Mouse (Mus musculus) gastrocnemius, postnatal 10 days (tissue): ENCODE data around the gene Map7d2. TPM values are rescaled to one million over a fixed set of nuclear protein-coding genes. Genes with fewer than 3 reads are reported as not detected.
"Not testable (repeated sequence)": the region's sequence is repeated elsewhere in the genome, so short reads cannot be mapped to it uniquely, and the experiment has no call there.

Source experiments
- DNase-seq: peaks from one replicate; pipeline ENCODE4 v3.0.0; 2021; ENCODE audit warnings: mixed read lengths
- long read RNA-seq, 2 experiments: library from polyadenylated mRNA; stranded (forward); transcript quantifications; one replicate each; pipeline ENCODE4 v2.0.0; 2021
- total RNA-seq, 2 experiments: library from RNA; stranded (reverse); gene quantifications; 2 replicates each; pipeline ENCODE4 v1.2.3; 2021

Map7d2 gene
- total RNA-seq: under 1 TPM; 0.31 to 0.36 TPM
- long read RNA-seq, experiment 1: 0 reads
- long read RNA-seq, experiment 2: 0 reads

DNA sequence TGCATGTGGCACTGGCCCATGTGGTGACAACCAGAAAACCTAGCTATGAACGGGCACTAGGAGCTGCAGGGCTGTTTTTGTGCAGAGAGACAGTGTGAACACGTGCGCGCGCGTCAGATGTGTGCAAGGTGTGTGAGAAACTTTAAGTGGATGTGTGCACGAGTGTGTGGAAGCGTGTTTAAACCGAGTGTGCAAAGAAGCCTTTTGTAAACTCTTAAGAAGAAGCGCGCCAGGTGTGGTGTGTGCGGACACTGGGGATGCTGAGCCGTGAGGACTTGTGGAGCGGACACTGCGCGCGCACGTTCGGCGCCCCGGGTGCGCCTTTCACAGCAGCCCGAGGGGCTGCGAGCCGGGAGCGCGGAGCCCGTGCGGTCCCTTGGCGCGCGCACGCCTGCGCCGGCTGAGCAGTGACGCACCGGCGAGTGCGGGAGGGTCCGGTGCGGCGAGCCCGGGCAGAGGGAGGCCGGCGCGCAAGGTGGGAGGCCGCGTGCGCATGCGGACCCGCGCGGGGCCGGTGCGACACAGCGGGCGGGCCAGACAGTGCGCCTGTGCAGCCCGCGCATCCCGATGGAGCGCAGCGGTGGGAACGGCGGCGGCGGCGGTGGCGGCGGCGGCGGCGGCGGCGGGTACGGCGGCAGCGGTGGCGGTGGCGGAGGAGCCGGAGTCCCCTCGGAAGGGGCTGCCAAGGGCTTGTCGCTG, at the start of gene Map7d2:
Map7d2 (plus strand) TSS at position 443 of the 699 bp plus-strand sequence.
- DNase-seq: peak; percentile 6

DNA sequence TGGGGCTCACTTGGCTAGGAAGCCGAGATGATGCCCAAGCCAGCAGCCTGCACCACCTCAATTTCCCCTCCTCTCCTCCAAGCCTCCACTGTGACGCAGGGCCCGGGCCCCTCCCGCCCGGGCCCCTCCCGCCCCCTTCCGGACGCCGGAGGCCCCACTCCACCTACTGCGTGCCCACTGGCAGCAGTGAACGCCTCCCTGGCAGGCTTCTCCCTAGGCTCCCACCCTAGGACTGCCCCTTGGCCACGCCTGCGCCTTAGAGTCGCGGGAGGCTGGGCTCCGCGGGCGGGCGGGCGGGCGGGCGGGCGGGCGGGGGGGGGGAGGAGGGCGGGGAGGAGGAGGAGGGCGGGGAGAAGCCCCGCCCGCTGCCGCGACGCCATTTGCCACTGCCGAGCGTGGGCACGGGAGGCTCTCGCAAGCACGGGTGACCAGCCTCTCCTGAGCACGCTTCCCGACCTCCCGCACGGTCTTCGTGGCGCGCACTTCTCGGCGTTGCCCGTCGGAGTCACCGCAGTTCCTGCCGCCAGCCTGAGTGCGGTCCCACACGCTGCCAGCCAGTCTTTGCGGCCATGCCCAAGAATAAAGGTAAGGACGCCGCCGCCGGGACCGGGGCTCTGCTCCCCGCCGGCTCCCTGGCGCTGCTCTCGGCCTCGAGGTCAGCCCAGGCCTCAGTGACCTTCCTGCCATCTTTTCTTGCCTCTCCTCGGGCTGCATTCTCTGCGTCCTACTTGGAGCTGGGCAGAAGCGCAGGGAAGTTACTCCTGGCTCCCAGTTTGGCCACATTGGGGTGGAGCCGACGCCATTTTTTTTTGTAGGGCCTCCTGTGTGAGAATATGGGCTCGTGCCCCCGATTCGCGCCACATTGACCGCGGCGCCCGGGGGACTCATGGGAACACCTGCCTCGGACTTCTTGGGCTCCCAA, 42.3 kb upstream of the Map7d2 start, which contains the start of gene Eif1ax:
Eif1ax (plus strand) TSS at position 348 of the 922 bp plus-strand sequence.
- peak; percentile 58 for DNase-seq

DNA sequence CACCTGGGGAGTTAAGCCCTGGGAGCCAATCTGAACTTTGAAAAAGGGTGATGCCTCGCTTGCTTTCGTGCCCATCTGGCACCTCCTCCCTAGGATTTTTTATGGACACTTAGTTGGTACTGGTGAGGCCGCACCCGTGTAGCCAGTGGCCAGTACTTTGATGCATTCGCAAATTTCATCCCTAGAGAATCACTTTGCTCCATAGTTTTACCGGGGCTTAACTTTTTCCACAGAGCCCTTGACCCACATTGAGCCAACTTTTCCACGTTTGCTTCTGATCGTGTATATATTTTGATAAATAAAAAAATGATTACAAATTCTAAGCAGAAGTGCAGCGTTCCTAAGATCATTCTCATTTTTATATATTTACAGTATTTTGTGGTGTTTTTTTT, 41.6 kb upstream of the Map7d2 start:
- no peak for DNase-seq

DNA sequence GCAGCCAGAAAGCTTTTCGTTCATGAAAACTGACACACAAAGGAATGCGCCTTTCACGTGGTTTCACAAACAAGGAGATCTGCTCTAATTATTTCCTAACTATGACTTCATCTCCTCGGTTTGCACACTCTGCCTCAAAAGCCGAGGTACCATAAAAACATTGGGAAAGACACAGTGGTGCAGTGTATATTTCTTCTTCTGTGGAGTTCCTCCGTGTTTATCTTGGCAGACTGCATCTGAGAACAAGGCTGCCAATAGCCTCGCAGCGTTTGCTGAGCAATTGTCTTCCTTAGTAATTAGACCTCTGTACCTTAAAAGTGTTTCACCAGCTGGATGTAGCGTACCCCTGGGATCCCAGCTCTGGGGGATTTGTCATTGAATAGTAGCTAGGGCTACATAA, 27.3 kb upstream of the Map7d2 start:
- no peak for DNase-seq

DNA sequence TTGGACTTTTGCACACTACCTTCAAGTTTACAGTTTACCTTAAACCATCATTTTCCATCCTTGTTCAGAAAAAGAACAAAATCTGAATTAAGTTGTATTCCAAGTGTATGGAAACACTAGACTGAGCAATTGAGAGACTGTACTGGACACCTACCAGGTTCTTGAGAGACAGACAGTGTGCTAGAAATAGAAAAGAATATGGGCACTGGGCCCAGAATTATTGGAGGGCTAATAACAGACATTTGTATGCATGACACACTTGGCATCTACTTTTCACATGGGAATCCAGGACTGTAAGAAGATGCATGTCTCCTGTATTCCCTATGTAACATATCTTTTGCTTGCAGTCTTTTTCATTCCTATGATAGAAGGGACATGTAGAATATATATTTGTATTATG, 25.4 kb upstream of the Map7d2 start:
- no peak for DNase-seq

DNA sequence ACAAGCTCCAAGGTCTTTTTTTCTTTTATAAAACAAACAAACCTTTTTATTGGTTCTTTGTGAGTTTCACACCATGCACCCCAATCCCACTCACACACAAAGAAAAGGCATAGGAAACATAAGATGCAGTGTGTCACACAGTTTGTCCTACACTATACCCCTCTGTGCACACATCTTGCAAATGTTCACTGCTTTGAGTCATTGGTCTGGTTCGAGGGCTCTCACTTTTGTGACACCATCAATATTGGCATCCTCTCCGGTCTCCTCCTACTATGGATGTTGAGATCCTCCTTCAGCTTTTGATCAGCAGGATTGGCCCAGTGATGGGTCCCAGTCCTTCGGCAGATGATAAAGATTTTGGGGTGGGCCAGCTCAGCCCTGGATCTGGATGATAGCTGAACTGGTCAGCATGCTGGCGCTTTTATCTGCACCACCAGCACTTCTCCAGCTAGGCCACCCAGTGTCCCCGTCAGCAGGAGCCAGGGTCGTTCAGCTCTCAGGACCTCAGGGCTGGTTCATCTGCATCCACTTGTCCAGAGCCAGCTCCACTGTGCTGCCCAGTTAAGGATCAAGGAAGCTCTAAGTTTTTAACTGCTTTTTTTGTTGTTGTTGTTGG, 23.9 kb upstream of the Map7d2 start:
- no peak for DNase-seq

DNA sequence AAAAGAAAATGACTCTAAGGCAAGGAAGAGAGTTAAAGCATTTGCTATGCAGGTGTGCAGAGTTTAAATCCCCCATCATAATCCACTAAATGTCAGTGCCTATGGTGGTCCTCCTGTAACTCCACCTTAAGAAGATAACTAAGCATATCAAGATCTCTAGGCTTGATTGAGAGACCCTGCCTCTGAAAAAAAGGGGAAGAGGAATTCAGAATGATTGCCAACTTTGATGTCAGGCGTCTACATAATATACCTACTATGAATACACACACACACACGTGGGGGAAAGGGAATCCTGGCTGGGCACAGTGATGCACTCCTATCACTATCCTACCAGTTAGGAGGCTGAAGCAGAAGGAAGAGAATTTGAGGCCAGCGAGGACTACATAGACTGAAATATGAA, 23.1 kb upstream of the Map7d2 start:
- no peak for DNase-seq

DNA sequence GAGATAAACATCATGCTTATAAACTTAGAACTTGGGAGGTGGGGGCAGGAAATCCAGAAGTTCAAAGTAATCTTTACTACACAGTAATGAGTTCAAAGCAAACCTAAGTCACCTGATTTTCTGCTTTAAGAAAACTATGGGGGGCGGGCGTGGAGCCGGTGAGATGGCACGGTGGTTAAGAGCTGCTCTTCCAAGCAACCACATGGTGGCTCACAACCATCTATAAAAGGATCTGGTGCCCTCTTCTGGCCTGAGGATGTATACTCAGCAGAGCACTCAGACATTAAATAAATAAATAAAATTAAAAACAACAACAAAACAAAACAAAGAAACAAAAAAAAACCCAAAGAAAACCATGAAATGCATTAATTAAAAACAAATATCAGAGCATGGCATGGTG, 5.1 kb upstream of the Map7d2 start:
- peak; percentile 4 for DNase-seq

DNA sequence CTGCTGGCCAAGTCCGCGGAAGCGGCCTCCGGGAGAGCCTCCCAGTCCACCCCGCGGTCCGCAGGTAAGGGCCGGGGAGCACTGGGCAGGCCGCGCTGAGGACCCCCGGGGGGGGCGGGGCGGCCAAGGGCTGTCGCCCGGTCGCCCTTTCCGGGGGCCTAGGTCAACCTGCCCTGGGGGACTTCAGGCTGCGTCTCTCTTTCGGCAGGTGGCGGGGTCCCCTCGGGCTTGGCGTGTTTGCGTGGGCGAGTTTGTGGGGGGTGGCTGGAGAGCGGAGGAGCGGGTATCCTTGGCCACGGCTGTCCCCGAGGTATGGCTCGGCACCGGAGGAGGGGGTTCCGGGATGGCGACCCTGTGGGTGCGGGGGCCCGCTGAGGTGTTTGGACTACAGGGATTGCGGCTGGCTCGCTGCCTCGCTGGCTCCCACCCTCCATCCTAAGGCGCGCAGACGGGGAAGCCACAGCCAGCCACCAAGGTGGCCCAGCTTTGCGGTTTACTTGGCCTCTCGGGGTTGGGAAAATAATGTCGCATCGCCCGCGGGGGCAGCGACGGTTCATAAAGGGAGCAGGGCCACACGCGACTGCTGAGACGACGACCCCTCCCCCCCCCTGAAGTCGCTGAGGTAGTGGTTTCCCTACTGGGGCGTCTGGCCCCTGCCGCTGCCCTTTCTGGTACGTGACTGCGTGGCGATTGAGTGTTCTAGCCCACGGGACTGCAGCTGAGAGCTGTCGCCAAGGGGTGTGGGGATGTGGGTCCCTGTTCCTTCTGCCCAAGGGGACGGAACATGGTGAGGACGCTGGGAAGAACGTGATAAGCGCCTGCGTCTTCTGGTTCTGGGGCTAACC, 679 bp downstream of the Map7d2 start:
- DNase-seq: peak; percentile 4

DNA sequence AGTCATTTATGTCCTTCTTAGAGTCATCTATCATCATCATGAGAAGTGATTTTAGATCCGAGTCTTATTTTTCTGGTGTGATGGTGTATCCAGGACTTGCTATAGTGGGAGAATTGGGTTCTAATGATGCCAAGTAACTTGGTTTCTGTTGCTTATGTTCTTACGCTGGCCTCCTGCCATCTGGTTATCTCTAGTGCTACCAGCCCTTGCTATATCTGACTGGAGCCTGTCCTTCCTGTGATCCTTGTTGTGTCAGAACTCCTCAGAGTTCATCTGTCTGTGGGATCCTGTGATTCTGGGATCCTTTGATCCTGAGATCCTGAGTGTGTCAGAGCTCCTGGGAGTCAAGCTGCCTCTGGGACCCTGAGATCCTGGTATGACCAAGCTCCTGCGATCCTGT, 16.1 kb downstream of the Map7d2 start:
- not testable (repeated sequence) for DNase-seq

DNA sequence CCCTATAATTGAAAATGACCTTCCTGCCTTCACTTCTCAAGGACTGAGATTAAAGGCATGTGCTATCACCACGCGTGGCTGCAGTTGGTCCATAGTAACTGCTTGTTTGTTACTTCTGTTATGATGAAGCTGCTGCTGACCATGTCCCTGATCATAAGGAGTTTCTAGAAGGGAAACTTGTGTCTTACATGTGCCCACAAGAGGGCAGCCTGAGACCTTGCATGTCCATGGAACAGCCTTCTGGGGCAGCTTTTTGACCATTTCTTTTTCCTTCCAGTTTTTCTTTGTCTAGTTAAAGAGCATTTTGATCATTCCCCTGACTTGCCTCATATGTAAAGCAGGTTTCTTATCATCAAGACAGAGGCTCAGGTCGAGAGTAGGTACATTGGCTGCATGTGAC, 27.8 kb downstream of the Map7d2 start:
- DNase-seq: peak; percentile 4

DNA sequence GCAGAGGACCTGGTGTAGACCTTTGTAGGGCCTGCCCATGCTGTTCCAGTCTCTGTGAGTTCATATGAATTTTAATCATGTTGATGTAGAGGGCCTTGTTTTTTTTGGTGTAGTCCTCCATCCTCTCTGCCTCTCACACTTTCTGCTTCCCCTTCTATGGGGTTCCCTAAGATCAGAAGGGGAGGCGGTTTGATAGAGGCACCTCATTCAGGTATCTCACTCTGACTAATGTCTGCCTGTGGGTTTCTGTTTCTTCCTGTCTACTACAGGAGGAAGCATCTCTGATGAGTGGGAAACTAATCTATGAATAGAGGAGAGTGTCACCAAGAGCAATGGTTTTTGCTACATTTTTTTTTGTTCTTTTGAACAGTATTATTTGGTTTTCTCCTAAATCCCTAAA, 32.8 kb downstream of the Map7d2 start:
- no peak for DNase-seq

DNA sequence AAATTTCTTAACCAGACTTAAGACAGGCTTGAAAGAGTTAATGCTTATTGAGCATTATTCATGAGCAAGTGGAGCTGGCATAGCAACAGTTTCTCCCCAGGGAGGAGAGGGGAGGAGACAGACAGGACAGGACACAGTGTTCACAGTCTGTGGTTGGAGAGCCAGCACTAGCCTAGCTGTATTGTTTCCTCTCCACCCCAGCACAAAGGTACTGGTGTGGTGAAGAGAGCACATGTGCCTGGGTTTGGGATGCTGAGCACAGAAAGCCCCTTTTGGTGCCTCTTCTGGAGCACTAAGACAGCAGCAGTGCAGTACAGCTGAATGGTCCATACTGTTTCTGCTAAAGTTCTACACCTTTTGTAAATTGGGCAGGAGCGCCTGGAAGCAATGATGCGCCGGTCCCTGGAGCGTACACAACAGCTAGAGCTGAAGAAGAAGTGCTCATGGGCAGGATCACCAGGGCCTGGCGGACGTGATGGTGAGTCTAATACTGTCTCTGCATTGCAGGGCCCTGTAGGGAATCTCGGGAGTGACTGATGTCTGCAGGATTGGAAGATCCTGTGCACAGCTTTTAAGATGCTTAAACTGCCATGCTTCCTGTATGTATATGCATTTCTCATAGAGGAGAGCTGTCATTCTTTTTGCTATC, 44.8 kb downstream of the Map7d2 start:
- DNase-seq: no peak

DNA sequence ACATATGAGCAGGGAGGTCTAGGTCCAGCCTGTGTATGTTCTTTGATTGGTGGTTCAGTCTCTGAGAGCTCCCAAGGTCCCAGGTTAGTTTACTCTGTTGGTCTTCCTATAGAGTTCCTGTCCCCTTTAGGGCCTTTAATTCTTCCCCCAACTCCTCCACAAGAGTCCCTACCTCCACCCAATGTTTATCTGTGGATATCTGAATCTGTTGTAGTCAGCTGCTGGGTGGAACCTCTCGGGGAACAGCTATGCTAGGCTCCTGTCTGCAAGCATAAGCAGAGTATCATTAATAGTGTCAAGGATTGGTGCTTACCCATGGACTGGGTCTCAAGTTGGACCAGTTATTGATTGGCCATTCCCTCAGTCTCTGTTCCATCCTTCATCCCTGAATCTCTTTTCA, 60.4 kb downstream of the Map7d2 start:
- DNase-seq: no peak

DNA sequence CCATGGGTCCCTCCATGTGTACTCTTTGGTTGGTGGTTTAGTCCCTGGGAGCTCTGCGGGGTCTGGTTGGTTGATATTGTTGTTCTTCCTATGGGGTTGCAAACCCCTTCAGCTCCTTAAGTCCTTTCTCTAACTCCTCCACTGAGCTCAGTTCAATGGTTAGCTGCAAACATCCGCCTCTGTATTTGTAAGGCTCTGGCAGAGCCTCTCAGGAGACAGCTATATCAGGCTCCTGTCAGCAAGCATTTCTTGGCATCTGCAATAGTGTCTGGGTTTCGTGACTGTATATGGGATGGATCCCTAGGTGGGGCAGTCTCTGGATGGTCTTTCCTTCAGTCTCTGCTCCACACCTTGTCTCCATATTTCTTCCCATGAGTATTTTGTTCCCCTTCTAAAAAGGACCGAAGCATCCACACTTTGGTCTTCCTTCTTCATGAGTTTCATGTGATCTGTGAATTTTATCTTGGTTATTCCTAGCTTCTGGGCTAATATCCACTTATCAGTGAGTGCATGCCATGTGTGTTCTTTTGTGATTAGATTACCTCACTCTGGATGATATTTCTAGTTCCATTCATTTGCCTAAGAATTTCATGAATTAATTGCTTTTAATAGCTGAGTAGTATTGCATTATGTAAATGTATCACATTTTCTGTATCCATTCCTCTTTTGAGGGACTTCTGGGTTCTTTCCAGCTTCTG, 64.0 kb downstream of the Map7d2 start:
- DNase-seq: not testable (repeated sequence)

DNA sequence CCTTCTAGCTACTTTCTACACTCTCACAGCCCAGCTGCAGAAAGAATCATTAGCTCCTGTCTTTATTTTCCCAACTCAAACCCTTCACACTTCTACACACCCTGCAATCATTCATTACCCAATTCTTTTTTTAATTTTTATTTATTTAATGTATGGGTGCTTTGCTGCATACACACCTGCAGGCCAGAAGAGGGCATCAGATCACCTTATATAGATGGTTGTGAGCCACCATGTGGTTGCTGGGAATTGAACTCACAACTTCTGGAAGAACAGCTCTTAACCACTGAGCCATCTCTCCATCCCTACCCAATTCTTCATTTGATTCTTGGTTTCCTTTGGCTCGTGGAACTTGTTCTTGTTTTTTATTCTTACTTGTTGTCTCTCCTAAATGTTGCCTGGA, 69.9 kb downstream of the Map7d2 start:
- no peak for DNase-seq

DNA sequence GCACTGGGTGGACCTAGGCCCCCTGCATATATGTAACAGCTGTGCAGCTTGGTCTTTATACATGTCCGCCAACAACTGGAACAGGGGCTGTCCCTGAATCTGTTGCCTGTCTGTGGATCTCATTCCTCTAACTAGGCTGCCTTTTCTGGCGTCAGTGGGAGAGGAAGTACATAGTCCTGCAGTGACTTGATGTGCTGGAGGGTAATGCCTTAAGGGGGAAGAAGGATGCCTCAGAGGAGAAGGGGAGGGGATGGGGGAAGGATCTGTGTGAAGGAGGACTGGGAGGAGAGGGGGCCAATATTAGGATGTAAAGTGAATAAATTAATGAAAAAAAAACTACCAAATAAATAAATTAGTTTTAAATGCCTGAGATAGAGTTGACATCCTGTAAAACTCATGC, 88.8 kb downstream of the Map7d2 start:
- DNase-seq: no peak

DNA sequence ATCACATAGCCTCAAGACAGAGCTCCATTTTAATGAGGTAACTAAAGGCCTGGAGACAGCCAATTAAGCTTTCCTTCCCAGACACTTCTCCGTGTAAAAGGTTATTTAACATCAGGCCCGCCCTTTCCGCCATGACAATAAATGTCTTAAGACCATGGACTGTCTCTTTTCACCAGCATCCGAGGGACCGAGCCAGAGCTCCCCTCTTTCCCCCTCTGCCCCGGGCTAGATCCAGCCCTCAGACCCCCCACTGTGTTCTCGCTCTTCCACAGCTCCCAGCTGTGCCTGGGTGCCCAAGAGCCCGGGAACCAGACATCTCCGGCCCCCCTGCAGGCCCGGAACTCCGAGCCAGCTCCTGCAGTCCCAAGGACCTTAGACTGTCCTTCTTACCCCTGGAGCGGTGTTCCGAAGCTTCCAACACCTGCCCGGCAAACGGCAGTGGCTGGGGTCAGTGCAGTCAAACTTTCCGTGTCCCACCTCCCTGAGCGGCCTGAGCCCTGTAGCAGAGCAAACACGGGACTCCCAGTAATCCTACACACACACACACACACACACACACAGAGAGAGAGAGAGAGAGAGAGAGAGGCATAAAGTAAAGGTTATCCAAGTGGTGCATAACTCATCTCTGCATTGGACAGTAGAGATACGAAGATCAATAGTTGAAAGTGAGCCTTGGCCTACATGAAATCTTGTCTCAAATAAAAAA, 94.1 kb downstream of the Map7d2 start:
- DNase-seq: no peak

DNA sequence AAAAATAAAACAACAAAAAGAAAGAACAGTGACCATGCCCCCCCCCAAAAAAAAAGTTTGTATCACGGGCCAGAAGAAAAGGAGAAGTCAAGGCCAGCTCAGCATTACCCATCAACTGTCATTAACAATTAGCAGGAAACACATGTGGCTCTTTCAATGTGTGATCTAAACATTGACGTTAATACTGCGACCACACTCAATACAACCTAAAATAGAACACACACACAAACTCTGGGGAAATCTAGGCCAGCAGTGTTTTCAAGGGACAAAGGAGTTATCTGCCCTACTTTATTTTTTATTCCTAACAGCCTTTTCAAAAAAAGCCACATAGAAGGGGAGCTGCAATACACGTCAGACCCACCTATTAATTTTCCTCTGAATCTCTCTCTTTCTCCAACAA, 94.7 kb downstream of the Map7d2 start:
- DNase-seq: no peak
